ENCODE assay signal across 7 mouse cellular contexts in genomic region chr19:55744576-55745191, GRCm38 (mm10). TPM values are rescaled to one million over a fixed set of nuclear protein-coding genes. Genes with fewer than 3 reads are reported as not detected.
DNase-seq lines count a peak whose midpoint lies in the region; ATAC-seq lines count a peak whose summit lies in the region.

No protein-coding gene starts in this region.

- H3K27me3 ChIP-seq in forebrain, embryonic 13.5 days, result 0 out of 2 replicates have a peak, but pooled peaks cover 6% of the 10 kb centered on the region
- no peaks in the 10 kb centered on the region for H3K27me3 ChIP-seq in neural tube, embryonic 11.5 days (ENCODE audit: control insufficient read depth, insufficient read depth, low read length)

- DNase-seq in thymus, postnatal 4 days, result peak; percentile 17
- no peak for DNase-seq in thymus, adult 18-20 months
- DNase-seq in kidney, postnatal 10 days, result peak; percentile 59
- DNase-seq in neural tube, embryonic 11.5 days (ENCODE audit: low spot score), result peak; percentile 51
- no peak for DNase-seq in right cerebral cortex, adult 2 months (ENCODE audit: low spot score in 2 of 2)
- no peak for DNase-seq in left cerebral cortex, postnatal 25 days (ENCODE audit: low spot score in 2 of 2)

- peak overlapping the region; percentile 79 for H3K4me2 ChIP-seq in forebrain, embryonic 13.5 days
- H3K4me2 ChIP-seq in neural tube, embryonic 11.5 days (ENCODE audit: low read depth), result peak overlapping the region; percentile 93

- peaks cover 83% of the 10 kb centered on the region for H3K4me1 ChIP-seq in forebrain, embryonic 13.5 days
- H3K4me1 ChIP-seq in neural tube, embryonic 11.5 days (ENCODE audit: control insufficient read depth, insufficient read depth, low read length), result peaks cover 42% of the 10 kb centered on the region

- H3K36me3 ChIP-seq in forebrain, embryonic 13.5 days (ENCODE audit: poor library complexity, severe bottlenecking), result no peaks in the 10 kb centered on the region
- no peaks in the 10 kb centered on the region for H3K36me3 ChIP-seq in neural tube, embryonic 11.5 days (ENCODE audit: control insufficient read depth, insufficient read depth, low read length)

- H3K9me3 ChIP-seq in forebrain, embryonic 13.5 days (replicated peaks), result no peaks in the 10 kb centered on the region
- H3K9me3 ChIP-seq in neural tube, embryonic 11.5 days (ENCODE audit: control insufficient read depth, low read length), result no peaks in the 10 kb centered on the region

- 2% methylated on average over 21 of the region's 21 CpGs for WGBS in forebrain, embryonic 13.5 days
- WGBS in neural tube, embryonic 11.5 days, result under 1% methylated on average over 21 of the region's 21 CpGs

- intact Hi-C loops in left cerebral cortex, postnatal 25 days (cut with DNase I), result loop anchor here (5.0 to 10.0 kb wide), 7 partner anchors 93 to 407 kb away; no protein-coding TSS in a partner anchor

- peak overlapping the region; percentile 93 for H3K27ac ChIP-seq in forebrain, embryonic 13.5 days
- H3K27ac ChIP-seq in neural tube, embryonic 11.5 days (ENCODE audit: low read depth, low read length), result 0 out of 2 replicates have a peak overlapping the region, but pooled peaks have one; percentile 9

- peak overlapping the region; percentile 86 for H3K9ac ChIP-seq in forebrain, embryonic 13.5 days
- H3K9ac ChIP-seq in neural tube, embryonic 11.5 days (ENCODE audit: low read length), result peak overlapping the region; percentile 76

- peak overlapping the region; percentile 60 for H3K4me3 ChIP-seq in forebrain, embryonic 13.5 days
- H3K4me3 ChIP-seq in neural tube, embryonic 11.5 days (ENCODE audit: low read depth, low read length), result peak overlapping the region; percentile 73

- ATAC-seq in forebrain, embryonic 13.5 days, result no peak
- no peak for ATAC-seq in neural tube, embryonic 11.5 days (ENCODE audit: insufficient read depth, low FRiP score, low TSS enrichment)

RNA-seq across cellular contexts. Expression of gene Tcf7l2, which starts 3.1 kb away (rescaled TPM):
- polyA plus RNA-seq in forebrain, embryonic 13.5 days (2015; fragmentation: Nextera tagmentation; extraction: Ambion mirVana), result 130 and 215 TPM in 2 replicates
- 60.5 and 60.6 TPM in 2 replicates for polyA plus RNA-seq in neural tube, embryonic 11.5 days (2014; fragmentation: Nextera tagmentation; extraction: Ambion mirVana)
- total RNA-seq in left cerebral cortex, postnatal 25 days (2021), result 10 to 100 TPM in 1 of 2 experiments, 1 to 10 TPM in 1; 8.1 to 12.1 TPM

Comparison
In these comparisons a context has a peak if more than half of its experiments do, and no peak if none do; other contexts are left out.
1. DNase-seq: peak in thymus, postnatal 4 days (single experiment), kidney, postnatal 10 days (single experiment) and neural tube, embryonic 11.5 days (single experiment); none in thymus, adult 18-20 months (0 of 2), right cerebral cortex, adult 2 months (0 of 2) and left cerebral cortex, postnatal 25 days (0 of 2).